Mouse (Mus musculus): ENCODE measurements around the gene 8030474K03Rik.

Gene 8030474K03Rik

DNA sequence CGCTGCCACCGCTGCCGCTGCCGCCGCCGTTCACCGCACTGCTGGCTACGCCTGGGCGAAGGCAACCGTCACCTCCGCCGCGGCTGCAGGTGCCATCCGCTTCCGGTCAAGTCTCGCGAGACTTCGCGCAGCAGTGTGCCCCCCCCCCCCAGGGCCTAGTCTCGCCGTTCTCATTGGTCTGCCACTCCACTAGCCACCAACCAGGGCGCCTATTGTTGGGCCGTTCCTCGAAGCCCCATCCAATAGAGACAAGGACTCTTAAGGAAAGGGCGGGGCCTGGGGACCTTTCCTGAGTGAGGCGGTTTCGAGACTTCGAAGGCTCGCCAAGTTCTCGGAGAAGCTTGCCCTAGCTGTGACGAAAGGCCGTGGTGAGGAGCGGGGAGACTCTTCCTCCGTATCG, at the start of gene 8030474K03Rik, which contains the start of gene Gm4779:
8030474K03Rik (plus strand) TSS at position 315 of the 400 bp plus-strand sequence.
Gm4779 (minus strand) TSS at position 82 of the 400 bp plus-strand sequence.
- TF ChIP-seq GATA4 (IDR thresholded peaks at IDR 0.05; ENCODE audit: insufficient replicate concordance, low read length) = no peak

DNA sequence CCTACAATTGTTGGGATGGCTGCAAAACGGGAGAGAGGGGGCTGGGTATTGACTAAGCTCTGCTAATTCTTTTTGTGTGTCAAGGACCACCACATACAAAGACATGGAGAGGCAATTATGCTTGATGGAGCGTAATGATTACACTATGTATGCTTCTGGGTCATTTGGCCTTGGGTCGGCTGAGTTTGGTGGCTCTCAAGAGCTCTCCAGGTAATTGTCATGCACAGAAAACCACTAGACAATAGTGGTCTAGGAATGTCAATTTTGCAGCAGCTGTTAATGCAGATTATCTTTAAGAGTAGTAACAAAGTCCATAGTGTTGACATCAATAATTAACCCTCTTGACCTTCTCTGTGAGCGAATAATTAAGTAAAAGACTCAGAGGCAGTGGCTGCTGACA, 44.3 kb upstream of the 8030474K03Rik start:
- TF ChIP-seq GATA4 (IDR thresholded peaks at IDR 0.05; ENCODE audit: insufficient replicate concordance, low read length) = no peak

DNA sequence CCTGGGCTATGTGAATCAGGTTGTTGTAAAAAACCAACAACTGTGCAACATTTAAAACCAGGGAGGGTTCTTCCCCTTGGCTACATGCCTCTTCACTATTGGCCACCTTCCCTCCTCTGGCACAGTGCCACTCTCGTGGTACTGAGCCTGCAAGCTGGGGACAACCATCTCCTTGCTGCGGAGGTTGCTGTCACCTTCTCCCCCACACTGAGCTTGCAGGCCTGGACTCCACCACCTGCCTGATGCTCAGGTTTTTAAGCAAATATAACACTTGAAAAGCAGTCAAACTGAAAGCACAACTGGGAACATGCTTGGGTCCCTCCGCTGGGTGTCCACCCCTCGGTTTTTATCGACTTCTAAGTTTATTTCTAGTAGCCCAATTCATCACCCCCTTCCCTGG, 40.0 kb upstream of the 8030474K03Rik start:
- TF ChIP-seq GATA4 (IDR thresholded peaks at IDR 0.05; ENCODE audit: insufficient replicate concordance, low read length) = no peak

DNA sequence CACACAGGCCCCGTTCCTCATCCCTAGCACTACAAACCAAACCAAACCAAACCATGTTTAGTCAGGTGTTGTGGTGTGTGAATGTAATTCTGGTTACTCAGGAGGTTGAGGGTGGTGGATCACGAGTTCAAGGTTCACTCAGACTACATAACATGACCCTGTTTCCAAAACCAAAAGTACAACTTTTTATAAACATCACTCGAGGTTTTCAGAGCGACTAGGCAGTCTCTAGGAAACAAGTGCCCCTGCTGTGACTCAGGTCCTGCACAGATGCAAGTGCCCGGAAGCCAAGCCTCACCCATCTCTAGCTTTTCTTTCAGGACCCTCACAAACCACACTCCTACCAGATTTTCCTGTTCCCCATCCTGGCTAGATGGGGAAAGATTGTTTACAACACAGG, 29.8 kb upstream of the 8030474K03Rik start:
- no peak for TF ChIP-seq GATA4 (IDR thresholded peaks at IDR 0.05; ENCODE audit: insufficient replicate concordance, low read length)

DNA sequence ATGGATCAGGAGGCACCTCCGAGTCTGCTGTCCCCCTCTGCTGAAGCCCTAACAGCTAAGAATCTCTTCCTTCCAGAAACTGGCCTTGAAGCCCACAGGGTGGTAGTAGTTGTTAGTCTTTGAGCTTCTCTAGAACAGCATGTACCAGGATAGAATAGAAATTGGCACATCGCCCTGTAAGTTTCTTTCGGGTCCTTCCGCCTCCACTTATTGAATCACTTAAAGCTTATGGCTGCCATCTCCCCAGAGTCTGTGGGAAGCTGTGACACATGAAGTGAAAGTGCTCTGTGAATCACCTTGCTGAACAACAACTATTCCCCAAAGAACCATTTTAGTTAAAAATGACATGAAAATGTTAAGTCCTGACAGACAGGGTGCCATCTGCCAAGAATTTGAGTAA, 29.3 kb upstream of the 8030474K03Rik start:
- no peak for TF ChIP-seq GATA4 (IDR thresholded peaks at IDR 0.05; ENCODE audit: insufficient replicate concordance, low read length)

DNA sequence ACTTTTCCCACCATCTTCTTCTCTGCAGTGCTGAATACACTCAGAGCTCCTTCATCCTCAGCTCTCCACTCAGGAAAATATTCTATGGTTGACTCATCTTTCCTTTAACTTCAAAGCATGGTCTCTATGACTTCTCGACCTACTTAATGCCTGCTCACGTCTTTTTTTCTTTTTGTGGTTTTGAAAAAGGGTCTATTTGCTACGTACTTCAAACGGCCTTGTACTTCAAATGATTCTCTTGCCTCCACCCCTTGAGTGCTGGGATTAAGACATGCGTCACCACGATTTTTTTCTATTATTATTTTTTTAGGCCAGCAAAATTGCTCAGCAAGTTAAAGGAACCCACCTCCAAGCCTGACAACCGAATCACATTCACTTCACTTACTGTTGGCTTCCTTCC, 27.2 kb upstream of the 8030474K03Rik start:
- TF ChIP-seq GATA4 (IDR thresholded peaks at IDR 0.05; ENCODE audit: insufficient replicate concordance, low read length) = no peak

DNA sequence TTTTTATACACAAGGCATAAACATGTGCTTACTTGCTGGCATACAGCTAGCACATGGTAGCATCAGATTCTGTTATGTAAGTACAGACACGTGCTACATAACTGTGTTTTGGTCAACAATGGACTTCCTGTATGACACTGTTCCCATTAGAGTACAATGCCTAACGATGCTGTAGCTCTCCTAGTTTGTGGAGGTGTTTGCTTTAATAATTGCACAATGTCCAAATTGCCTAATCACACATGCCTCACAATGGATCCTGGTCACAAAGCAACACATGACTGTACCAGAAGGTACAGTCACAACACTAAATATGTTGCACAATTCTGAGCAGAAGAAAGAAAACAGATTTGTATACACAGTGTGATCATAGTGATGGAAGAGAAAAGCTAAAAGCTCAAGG, 25.0 kb upstream of the 8030474K03Rik start:
- TF ChIP-seq GATA4 (IDR thresholded peaks at IDR 0.05; ENCODE audit: insufficient replicate concordance, low read length) = no peak

DNA sequence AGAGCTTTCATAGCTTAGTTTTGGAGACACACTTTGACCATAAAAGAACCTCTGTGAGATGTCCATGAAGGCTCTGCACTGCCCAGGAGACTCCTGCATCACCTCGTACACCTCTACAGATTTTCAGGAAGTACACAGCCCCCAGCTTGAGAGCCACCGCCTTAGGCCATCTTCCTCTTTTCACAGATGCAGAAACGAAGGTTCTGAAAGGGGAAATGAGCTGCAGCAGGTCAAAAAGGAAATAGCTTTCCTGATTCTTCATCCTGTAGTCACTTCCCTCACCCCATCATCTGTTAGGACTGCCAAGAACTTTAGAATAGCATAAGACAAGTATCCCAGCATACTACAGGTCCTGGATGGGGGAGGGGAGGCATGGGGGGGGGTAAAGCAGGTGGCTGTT, 24.1 kb upstream of the 8030474K03Rik start:
- TF ChIP-seq GATA4 (IDR thresholded peaks at IDR 0.05; ENCODE audit: insufficient replicate concordance, low read length) = no peak

DNA sequence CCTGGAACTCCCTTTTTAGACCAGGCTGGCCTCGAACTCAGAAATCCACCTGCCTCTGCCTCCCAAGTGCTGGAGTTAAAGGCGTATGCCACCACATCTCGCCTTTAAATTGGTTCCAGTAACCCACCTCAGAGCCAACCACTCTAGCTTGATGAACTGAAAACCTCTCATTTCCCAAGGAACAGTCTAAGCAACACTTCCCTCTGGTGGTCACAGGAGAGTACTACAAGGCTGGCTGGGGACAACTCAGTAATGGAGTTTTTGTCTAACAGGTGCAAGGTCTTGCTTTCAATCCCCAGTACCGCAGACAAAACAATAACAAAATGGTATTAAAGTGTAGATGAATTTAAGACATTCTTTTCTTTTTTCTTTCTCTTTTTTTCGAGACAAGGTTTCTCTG, 22.4 kb upstream of the 8030474K03Rik start:
- no peak for TF ChIP-seq GATA4 (IDR thresholded peaks at IDR 0.05; ENCODE audit: insufficient replicate concordance, low read length)

DNA sequence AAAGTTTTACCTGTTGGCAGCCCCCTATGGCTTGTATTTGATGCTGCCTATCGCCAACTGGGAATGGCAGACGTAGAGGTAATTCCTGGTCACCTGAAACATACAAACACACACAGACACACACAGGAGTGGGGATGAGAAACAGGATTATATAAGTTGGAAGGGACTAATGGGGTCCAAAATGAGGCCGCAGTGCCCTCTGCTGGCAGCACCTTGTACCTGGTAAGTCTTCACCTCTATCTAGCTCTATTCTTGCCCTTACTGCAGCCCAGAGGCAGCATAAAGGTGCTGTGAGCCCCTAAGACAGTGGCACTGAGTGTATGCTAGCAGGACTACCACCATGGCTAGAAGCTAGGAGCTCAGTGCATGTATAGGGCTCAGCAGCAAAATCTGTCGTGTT, 2.9 kb upstream of the 8030474K03Rik start:
- TF ChIP-seq GATA4 (IDR thresholded peaks at IDR 0.05; ENCODE audit: insufficient replicate concordance, low read length) = no peak

DNA sequence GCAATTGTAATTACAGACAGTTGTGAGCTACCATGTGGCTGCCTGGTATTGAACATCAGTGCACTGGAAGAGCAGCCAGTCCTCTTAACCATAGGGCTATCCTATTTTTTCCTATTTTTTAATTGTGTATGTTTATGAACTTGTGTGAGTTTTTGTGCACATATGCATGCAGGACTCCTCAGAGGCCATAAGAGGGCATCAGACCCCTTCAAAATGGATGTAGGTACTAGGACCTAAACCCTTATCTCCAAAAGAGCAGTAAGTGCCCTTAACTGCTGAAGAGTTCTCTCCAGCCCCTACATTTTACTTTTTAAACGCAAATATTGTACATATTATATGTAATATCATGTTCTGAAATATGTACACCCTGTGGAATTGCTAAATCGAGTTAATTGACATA, 11.1 kb downstream of the 8030474K03Rik start:
- TF ChIP-seq GATA4 (IDR thresholded peaks at IDR 0.05; ENCODE audit: insufficient replicate concordance, low read length) = no peak

DNA sequence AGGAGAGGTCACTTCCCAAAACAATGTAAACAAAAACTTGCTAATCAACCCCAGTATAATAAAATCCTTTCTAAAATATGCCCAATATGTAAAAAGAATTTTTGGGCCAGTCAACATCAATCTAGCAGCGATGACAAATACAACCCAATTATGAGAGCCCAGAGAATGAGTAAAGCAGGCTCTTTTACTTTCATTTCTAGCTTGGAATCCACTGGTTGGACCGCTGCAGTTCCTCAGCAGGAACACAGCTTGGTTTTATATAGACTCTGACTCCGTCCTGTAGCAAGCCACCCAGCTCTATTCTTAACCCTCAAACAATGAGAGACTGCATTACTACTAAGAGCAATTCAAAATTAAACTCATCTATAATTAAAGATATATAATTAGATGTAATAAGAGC, 17.3 kb downstream of the 8030474K03Rik start:
- no peak for TF ChIP-seq GATA4 (IDR thresholded peaks at IDR 0.05; ENCODE audit: insufficient replicate concordance, low read length)

DNA sequence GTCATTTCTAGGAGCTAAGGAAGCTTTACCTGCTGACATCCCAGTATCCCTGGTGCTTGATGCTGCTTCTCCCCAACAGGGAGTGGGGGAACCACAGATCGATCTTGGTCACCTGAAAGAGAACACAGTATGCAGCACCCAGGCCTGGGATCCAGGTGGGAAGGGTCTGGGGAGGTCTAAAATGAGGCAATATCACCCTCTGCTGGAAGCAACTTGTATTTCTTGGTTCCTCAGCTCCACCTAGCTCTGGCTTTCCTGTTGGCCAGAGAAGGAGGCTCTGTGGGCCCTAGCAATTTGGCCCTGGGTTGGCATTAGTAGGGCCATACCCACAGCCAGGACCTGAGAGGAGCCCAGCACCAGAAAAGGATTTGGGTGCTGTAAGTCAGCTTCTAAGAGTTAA, 24.7 kb downstream of the 8030474K03Rik start:
- TF ChIP-seq GATA4 (IDR thresholded peaks at IDR 0.05; ENCODE audit: insufficient replicate concordance, low read length) = no peak

DNA sequence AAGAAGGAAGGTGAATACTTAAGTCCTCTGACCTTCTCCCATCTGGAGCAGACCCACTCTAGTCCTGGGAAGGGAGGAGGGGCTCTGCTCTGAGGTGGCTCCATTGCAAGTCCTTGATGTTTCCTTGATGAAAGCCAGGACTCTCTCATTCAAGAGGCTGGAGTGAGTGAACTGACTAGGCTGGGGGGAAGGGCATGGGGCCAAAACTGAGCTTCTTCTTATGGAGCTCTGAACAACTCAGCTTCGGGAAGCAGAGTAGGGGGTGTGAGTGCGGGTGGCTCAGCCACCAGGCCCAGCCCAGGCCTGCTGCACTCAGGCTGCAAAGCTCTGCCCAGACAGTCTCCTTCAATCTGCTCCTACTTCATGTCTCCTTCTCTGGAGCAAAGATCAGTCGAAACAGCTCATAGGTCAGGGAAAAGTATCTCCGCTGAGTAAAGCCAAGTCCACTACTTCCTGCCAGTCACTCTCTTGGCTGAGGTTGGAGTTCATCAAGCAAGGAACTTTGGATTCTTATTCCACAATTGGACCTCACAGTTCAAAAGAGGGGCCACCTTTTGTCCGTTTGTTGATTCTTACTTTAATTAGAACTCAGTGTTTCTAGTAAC, 52.8 kb downstream of the 8030474K03Rik start:
- no peak for TF ChIP-seq GATA4 (IDR thresholded peaks at IDR 0.05; ENCODE audit: insufficient replicate concordance, low read length)

Data from liver, adult (tissue).